Mouse (Mus musculus) liver, embryonic 16.5 days (tissue): ENCODE data around the gene Lrrc7. TPM values are rescaled to one million over a fixed set of nuclear protein-coding genes. Genes with fewer than 3 reads are reported as not detected.

Source experiments
- ATAC-seq: fragments of 200-750 bp; cut with Nextera tagmentation; 2 replicates; pipeline ENCODE4 v1.8.0; 2017; ENCODE audit warnings: low read depth, mild to moderate bottlenecking, moderate number of reproducible peaks, moderate library complexity
- H3K27ac ChIP-seq: fragments of 300-500 bp; sonication (generic); 2 replicates; pipeline ENCODE4 v1.5.1; 2014; ENCODE audit warnings: mild to moderate bottlenecking, low read length
- H3K27me3 ChIP-seq: fragments of 300-500 bp; sonication (generic); 2 replicates; pipeline ENCODE4 v1.6.1; 2014; ENCODE audit warnings: low read depth, low read length, mixed read lengths; ENCODE audit not compliant: control insufficient read depth, insufficient read depth
- H3K36me3 ChIP-seq: fragments of 300-500 bp; sonication (generic); 2 replicates; pipeline ENCODE4 v1.6.1; 2014; ENCODE audit warnings: mild to moderate bottlenecking; ENCODE audit not compliant: control insufficient read depth, insufficient read depth
- H3K4me1 ChIP-seq: fragments of 300-500 bp; sonication (generic); 2 replicates; pipeline ENCODE4 v1.6.1; 2014; ENCODE audit warnings: low read depth, low read length, mixed read lengths; ENCODE audit not compliant: control insufficient read depth
- H3K4me2 ChIP-seq: fragments of 300-500 bp; sonication (generic); 2 replicates; pipeline ENCODE4 v1.6.1; 2014; ENCODE audit warnings: low read depth, low read length, mixed read lengths
- H3K4me3 ChIP-seq: fragments of 300-500 bp; sonication (generic); 2 replicates; pipeline ENCODE4 v1.5.1; 2014; ENCODE audit warnings: low read depth, mild to moderate bottlenecking, low read length
- H3K9ac ChIP-seq: fragments of 300-500 bp; sonication (generic); 2 replicates; pipeline ENCODE4 v1.6.1; 2014; ENCODE audit warnings: low read depth, low read length
- H3K9me3 ChIP-seq: fragments of 300-500 bp; sonication (generic); replicated peaks from 2 replicates; pipeline ENCODE4 v1.6.1; 2016; ENCODE audit warnings: low read length; ENCODE audit not compliant: control insufficient read depth
- WGBS: fragments of 180-500 bp; shearing (Covaris S2); extraction: QIAGEN DNeasy Blood & Tissue Kit; methylation state at CpG from one replicate; pipeline ENCODE4 v1.1.7; 2014; ENCODE audit not compliant: insufficient replicate concordance; 5-methylcytosine and 5-hydroxymethylcytosine counted together
- polyA plus RNA-seq: library from polyadenylated mRNA; unstranded; fragments of >200 nt; fragmentation: Nextera tagmentation; extraction: Ambion mirVana; gene quantifications from 2 replicates; pipeline ENCODE4 v1.2.1, GENCODE M21; 2015

The Lrrc7 gene
- polyA plus RNA-seq, 1 experiment from 2014 or later, result 0.01 TPM

DNA sequence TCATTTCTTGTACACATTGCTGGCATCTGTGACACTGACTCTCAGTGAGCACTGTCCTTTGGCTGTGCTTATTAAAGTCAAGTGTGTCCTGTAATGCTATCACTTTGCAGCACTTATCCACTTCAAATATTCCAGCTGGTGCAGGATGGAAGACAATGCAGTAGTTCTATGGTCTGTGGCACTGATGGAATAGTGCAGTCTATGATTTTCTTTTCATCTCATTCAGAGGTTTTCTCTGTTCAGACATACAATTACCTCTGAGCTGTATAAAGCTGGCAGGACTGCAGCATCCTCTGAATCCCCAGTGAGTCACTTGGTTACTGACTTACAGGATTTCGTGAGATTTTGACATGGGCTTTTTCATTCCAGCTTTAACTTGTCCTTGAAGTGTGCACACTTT lies 314.3 kb downstream of the Lrrc7 start:
- Histone ChIP-seq H3K4me3 (no peak overlapping the region), H3K9ac (no peak overlapping the region), H3K27ac (no peak overlapping the region), H3K9me3 (no peaks in the 10 kb centered on the region), H3K4me1 (no peaks in the 10 kb centered on the region), H3K4me2 (no peak overlapping the region), H3K27me3 (no peaks in the 10 kb centered on the region), H3K36me3 (no peaks in the 10 kb centered on the region)
- ATAC-seq, result no peak
- WGBS, result 47% methylated on average over 1 of the region's 1 CpGs

DNA sequence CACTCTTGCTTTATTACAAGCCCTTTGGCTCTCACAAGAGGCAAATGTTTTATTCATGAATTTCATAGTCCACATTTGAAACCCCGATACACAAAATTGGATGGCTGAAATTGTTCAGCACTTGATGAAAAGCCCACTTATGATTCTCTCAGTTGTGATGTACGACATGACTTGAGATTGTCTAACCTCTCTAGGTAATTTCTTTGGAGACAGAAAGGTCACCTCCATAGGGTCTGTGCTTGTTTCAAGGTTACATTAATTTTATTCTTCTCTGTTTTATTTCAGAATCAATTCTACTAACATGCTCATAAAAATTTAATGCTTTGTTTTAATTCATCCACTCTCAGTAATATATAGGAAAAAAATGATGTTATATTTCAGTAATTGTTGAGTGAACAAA lies 351.4 kb downstream of the Lrrc7 start:
- H3K4me3 ChIP-seq, result no peak overlapping the region
- no peaks in the 10 kb centered on the region for H3K36me3 ChIP-seq
- no peaks in the 10 kb centered on the region for H3K4me1 ChIP-seq
- H3K27me3 ChIP-seq, result no peaks in the 10 kb centered on the region
- H3K9ac ChIP-seq, result no peak overlapping the region
- H3K27ac ChIP-seq, result no peak overlapping the region
- 51% methylated on average over 2 of the region's 2 CpGs for WGBS
- no peak overlapping the region for H3K4me2 ChIP-seq
- no peaks in the 10 kb centered on the region for H3K9me3 ChIP-seq
- ATAC-seq, result no peak

GRCm38 (mm10) chr3:158210026-158210425 lies 352.0 kb downstream of the Lrrc7 start:
- Histone ChIP-seq H3K4me2 (no peak overlapping the region), H3K4me3 (no peak overlapping the region), H3K27ac (no peak overlapping the region), H3K36me3 (no peaks in the 10 kb centered on the region), H3K9me3 (no peaks in the 10 kb centered on the region), H3K9ac (no peak overlapping the region), H3K4me1 (no peaks in the 10 kb centered on the region), H3K27me3 (no peaks in the 10 kb centered on the region)
- ATAC-seq, result no peak
- 0% methylated on average over 2 of the region's 2 CpGs for WGBS

- Histone ChIP-seq H3K9me3 (no peaks in the 10 kb centered on the region), H3K27ac (no peak overlapping the region), H3K36me3 (no peaks in the 10 kb centered on the region), H3K27me3 (no peaks in the 10 kb centered on the region), H3K4me1 (no peaks in the 10 kb centered on the region), H3K4me3 (no peak overlapping the region), H3K9ac (no peak overlapping the region), H3K4me2 (no peak overlapping the region)
- no peak for ATAC-seq
- 32% methylated on average over 2 of the region's 2 CpGs for WGBS
These were observed 354.2 kb downstream of the Lrrc7 start for GRCm38 (mm10) chr3:158207840-158208239.

DNA sequence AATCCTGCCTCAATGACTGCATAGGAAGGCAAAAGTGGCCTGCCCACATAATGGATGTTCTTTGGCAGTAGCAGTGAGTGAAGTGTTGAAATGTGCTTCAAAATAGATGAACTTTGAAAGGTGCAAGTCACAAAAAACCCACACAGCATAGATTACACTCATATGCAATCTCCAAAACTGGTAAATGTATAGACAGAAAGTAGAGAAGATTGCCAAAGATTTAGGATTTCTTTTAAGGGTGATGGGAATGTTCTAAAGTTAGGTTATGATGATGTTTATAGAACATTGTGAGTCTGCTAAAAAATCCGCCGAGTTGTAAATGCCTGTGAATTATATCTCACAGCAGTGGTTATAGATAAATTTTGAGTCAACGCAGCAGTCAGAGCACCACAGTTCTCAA lies 359.2 kb downstream of the Lrrc7 start:
- no peak for ATAC-seq
- Histone ChIP-seq H3K4me2 (no peak overlapping the region), H3K4me1 (no peaks in the 10 kb centered on the region), H3K27me3 (no peaks in the 10 kb centered on the region), H3K27ac (no peak overlapping the region), H3K4me3 (no peak overlapping the region), H3K36me3 (no peaks in the 10 kb centered on the region), H3K9ac (no peak overlapping the region), H3K9me3 (no peaks in the 10 kb centered on the region)
- 78% methylated on average over 3 of the region's 3 CpGs for WGBS

- no peak overlapping the region for H3K4me3 ChIP-seq
- ATAC-seq, result peak; percentile 16; the same call in 1 of the 2 replicates
These were observed 366.6 kb downstream of the Lrrc7 start for GRCm38 (mm10) chr3:158195426-158195825.

DNA sequence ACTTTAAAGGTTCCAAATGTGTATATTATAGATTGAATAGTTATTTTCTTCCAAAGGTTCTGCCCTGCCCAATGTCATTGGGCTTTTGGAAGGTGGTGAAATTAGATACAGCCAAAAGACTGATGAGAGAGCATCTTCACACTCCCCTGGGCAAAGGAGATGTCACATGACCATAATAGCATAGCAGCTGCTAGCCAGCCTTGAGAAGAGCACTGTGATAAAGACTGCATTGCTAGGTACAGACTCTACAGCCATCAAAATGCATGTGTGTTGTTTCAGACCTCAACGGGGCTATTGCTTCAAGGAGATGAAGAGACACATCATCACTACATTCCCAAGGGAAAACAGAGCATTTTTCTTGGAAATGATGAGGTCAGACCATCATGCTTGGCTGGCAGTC lies 368.8 kb downstream of the Lrrc7 start:
- Histone ChIP-seq H3K4me2 (no peak overlapping the region), H3K36me3 (no peaks in the 10 kb centered on the region), H3K9me3 (no peaks in the 10 kb centered on the region), H3K4me1 (no peaks in the 10 kb centered on the region), H3K4me3 (no peak overlapping the region), H3K27ac (no peak overlapping the region), H3K9ac (no peak overlapping the region), H3K27me3 (no peaks in the 10 kb centered on the region)
- no peak for ATAC-seq
- WGBS, result 38% methylated on average over 1 of the region's 1 CpGs

More at GRCm38 (mm10) chr3:158195426-158195825, 366.6 kb downstream of the Lrrc7 start:
- Histone ChIP-seq H3K4me1 (no peaks in the 10 kb centered on the region), H3K4me2 (no peak overlapping the region), H3K27me3 (no peaks in the 10 kb centered on the region), H3K36me3 (no peaks in the 10 kb centered on the region), H3K27ac (no peak overlapping the region), H3K9me3 (no peaks in the 10 kb centered on the region), H3K9ac (no peak overlapping the region)

- WGBS, result 52% methylated on average over 10 of the region's 10 CpGs
- Histone ChIP-seq H3K9ac (no peak overlapping the region), H3K4me1 (no peaks in the 10 kb centered on the region), H3K9me3 (no peaks in the 10 kb centered on the region), H3K27ac (no peak overlapping the region), H3K27me3 (no peaks in the 10 kb centered on the region), H3K4me2 (no peak overlapping the region), H3K36me3 (no peaks in the 10 kb centered on the region), H3K4me3 (no peak overlapping the region)
- no peak for ATAC-seq
These were observed 386.9 kb downstream of the Lrrc7 start for GRCm38 (mm10) chr3:158174880-158175735.

GRCm38 (mm10) chr3:158169180-158169579 lies 392.8 kb downstream of the Lrrc7 start:
- 81% methylated on average over 8 of the region's 8 CpGs for WGBS
- no peaks in the 10 kb centered on the region for H3K36me3 ChIP-seq
- no peaks in the 10 kb centered on the region for H3K4me1 ChIP-seq
- no peak for ATAC-seq
- H3K9me3 ChIP-seq, result no peaks in the 10 kb centered on the region
- no peak overlapping the region for H3K4me2 ChIP-seq
- no peak overlapping the region for H3K4me3 ChIP-seq
- no peak overlapping the region for H3K9ac ChIP-seq
- H3K27ac ChIP-seq, result no peak overlapping the region
- no peaks in the 10 kb centered on the region for H3K27me3 ChIP-seq
